Mouse (Mus musculus): ENCODE measurements at regions not wholly inside any gene's neighbourhood (a gene's known extent, or its start where the extent isn't known, plus 50 kb on each side); places are given as distances from the start of the nearest gene placed in this dataset.
"Not testable (repeated sequence)": the region's sequence is repeated elsewhere in the genome, so short reads cannot be mapped to it uniquely, and the experiment has no call there.

DNA sequence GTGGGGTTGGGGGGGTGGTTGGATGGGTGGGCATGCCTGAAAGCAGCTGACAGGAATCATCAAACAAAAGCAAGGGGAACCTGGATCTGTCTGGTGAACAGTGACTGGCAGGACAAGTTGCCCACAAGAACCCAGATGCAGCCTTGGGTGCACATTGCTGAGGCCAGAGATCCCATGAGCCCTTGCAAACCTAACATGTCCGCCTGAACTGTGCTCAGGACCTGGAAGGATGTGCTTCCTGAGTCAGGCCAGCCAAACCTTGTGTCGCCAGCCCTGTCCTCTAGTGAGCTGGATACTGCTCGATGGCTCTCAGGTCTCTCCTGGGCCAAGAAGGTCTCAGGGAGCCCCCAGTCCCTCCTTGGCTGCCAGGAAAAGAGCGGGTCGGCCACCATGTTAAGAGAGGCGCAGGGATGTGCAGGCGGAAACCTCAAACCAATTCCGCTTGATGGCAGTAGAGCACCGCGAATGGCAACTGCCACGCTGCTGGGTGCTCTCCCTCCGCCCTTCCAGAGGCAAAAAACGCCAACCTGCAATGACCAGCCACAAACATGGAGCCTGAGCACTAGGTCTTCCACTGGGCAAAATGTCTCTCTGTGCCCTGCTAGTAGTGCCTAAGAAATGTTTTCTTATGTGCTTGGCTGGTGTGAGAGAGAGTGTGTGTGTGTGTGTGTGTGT lies 140.2 kb downstream of the Pls3 start:
- intact Hi-C loops (cut with DNase I): not testable (repeated sequence)

DNA sequence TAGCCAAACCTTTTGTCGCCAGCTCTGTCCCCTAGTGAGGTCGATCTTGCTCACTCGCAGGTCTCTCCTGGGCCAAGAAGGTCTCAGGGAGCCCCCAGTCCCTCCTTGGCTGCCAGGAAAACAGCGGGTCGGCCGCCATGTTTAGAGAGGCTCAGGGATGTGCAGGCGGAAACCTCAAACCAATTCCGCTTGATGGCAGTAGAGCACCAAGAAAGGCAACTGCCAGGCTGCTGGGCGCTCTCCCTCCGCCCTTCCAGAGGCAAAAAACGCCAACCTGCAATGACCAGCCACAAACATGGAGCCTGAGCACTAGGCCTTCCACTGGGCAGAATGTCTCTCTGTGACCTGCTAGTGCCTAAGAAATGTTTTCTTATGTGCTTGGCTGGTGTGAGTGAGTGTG lies 141.3 kb downstream of the Pls3 start:
- peak in 1 of 2 experiments; percentile 86 for DNase-seq
- intact Hi-C loops (cut with DNase I): not testable (repeated sequence)

More for the DNA sequence above, 140.2 kb downstream of the Pls3 start:
- peak in 1 of 2 experiments; percentile 72 for DNase-seq

DNA sequence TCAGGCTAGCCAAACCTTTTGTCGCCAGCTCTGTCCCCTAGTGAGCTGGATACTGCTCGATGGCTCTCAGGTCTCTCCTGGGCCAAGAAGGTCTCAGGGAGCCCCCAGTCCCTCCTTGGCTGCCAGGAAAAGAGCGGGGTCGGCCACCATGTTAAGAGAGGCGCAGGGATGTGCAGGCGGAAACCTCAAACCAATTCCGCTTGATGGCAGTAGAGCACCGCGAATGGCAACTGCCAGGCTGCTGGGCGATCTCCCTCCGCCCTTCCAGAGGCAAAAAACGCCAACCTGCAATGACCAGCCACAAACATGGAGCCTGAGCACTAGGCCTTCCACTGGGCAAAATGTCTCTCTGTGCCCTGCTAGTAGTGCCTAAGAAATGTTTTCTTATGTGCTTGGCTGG lies 145.2 kb downstream of the Pls3 start:
- intact Hi-C loops (cut with DNase I): not testable (repeated sequence)
- peak in 1 of 2 experiments; percentile 60 for DNase-seq

DNA sequence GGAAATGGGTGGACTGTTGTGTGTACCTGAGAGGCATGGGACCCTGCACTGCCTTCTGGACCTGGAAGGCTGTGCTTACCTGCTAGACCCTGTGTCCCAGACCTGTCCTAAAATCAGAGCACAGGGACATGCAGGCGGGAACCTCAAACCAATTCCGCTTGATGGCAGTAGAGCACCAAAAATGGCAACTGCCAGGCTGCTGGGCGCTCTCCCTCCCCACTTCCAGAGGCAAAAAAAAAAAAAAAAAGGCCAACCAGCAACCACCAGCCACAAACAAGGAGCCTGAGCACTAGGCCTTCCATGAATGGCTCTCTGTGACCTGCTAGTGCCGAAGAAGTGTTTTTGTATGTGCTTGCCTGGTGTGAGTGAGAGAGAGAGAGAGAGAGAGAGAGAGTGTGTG lies 146.5 kb downstream of the Pls3 start:
- intact Hi-C loops (cut with DNase I): no loop called here
- peak in 1 of 2 experiments; percentile 37 for DNase-seq

DNA sequence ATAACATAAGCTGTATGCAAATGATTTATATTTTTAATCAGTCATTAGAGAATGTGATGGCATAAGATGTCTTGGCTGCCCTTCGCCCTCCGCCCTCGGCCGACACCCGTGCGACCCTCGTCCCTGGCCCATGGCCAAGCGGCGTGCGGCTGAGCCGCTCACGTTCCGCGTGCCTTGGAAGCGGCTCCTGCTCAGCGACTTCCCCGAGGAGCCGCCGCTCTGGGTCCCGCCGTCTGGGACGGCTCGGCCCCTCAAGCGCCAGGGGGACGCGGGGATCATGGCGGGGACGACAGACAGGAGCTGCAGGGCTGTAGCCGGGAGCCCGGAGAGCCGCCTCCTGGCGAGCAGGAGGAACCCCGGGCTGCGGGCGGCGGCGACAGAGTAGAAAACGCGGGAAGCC lies 145.5 kb upstream of the Rab39b start:
- DNase-seq; intact Hi-C loops (cut with DNase I): not testable (repeated sequence)

DNA sequence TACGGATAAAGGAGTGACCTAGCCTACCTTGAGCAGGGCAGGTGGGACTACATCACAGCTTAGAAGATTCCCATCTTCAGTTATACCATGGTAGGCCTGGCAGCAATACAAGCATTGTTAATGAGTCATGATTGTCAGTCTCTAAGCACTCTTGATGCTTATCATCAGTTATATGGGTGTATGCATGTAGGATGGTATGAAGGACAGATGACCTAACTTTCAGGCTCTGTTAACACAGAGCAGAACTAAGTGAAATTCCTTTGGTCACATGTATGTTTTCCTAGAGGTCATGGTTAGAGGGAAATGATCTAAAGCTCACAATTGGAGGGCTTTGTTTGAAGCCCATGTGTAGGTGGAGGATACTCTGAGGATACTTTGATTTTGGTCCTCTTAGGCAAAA lies 121.9 kb upstream of the Rab39b start:
- intact Hi-C loops (cut with DNase I): no loop called here
- no peak for DNase-seq

DNA sequence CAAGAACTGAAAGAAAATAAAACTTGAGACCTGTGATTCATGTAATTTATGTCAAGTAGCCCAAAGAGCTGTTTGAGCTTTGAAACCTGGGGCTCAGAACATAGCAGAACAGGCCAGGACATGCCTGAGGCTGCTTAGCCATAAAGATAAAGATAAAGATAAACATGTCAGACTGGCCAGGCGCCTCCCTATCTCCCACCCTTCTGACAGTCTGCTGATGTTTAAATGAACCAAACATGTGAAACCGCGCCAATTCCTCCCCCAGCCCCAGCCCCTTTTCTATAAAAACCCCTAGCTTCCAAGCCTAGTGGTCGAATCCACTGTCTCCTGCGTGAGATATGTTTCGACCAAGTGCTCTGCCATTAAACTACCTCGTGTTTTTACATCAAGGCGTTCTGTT lies 97.2 kb upstream of the Rab39b start:
- intact Hi-C loops (cut with DNase I): loop anchor here (10.0 kb wide), 2 partner anchors 150 to 200 kb away; partner anchors contain the start of gene Pls3
- not testable (repeated sequence) for DNase-seq

DNA sequence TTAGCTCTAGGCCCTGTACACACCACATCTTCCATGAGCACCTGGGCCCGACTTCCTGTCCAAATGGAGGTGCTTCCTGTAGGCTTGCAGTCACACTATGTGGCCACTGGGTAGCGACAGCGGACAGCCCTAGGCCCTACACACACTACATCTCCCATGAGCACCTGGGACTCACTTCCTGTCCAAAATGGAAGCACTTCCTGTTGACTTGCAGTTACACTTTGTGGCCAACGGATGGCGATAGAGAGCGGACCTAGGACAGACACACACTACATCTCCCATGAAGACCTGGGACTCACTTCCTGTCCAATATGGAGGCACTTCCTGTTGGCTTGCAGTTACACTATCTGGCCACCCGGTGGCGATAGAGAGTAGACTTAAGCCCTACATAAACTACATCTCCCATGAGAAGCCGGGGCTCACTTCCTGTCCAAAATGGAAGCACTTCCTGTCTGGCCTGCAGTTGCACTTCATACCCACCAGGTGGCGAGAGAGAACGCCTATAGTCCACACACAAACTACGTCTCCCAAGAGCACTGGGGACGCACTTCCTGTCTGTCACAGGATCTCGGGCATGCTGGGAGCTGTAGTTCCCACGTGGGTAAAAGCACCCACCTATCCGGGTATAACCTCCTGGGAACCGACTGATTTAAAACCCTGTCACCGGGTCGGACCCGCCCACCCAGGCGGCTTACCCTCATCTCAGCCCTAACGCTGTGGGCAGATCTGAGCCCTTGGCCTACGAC lies 96.1 kb upstream of the Rab39b start:
- intact Hi-C loops (cut with DNase I): loop anchor here (2.0 to 10.0 kb wide), 3 partner anchors 149 to 527 kb away; partner anchors contain the start of gene Pls3
- DNase-seq: peak; percentile 87 to 88

DNA sequence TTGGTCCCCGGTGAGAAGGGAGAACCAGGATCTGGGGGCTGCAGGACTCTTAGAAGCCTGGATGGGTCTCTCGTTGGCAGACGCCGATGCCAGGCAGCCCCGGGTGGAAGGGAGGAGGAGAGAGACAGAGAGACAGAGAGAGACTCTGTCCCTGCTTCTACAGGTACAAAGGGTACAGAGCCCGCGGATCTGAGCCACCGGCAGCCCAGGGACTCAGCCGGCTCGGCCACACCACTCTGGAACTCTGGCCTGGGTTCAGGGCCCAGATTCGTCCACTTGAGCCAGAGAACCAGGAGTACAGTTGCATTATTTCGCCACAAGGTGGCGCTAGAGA lies 95.5 kb upstream of the Rab39b start:
- no peak for DNase-seq
- intact Hi-C loops (cut with DNase I): loop anchor here (2.0 to 10.0 kb wide), 3 partner anchors 149 to 527 kb away; partner anchors contain the start of gene Pls3

DNA sequence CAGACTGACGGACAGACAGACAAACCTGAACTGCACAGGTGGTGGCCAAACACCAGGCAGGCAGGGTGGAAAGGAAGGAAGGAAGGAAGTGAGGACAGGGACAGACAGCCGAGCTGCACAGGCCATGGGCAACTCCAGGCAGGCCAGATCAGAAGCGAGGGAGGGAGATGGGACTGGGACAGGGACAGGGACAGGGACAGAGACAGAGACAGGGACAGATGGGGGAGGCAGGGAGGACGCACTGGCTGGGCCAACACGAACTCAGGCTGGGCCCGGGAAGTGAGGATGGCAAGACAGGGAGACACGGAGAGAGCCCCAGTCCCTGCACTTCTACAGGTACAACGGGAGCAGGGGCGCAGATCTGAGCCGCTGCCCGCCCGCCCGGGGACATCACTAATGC lies 94.9 kb upstream of the Rab39b start:
- intact Hi-C loops (cut with DNase I): loop anchor here (2.0 to 10.0 kb wide), 3 partner anchors 148 to 528 kb away; partner anchors contain the start of gene Pls3
- DNase-seq: peak; percentile 2 to 3

DNA sequence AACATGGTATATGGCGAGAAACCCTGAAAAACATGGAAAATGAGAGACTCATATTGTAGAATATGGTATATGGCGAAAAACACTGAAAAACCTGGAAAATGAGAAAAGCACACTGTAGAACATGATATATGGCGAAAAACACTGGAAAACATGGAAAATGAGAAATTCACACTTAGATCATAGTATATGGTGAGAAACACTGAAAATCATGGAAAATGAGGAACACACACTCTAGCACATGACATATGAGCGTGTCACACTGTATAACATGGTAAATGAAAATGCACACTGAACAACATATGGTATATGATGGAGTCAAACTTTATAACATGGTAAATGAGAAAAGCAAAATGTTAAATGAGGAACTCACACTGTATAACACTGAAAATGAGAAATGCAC lies 89.6 kb upstream of the Rab39b start:
- intact Hi-C loops (cut with DNase I): no loop called here
- no peak for DNase-seq

DNA sequence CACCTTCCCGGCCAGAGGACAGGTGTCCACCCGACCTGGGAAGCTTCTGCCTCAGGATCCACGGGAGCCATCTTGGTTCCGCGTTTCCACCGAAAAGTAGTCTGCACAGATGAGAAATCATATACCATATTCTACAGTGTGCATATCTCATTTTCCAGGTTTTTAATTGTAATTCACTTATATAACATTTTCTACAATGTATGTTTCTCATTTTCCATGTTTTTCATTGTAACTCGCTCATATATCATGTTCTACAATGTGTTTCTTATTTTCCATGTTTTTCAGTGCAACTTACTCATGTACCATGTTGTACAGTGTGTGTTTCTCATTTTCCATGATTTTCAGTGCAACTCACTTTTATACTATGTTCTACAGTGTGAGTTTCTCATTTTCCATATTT lies 65.4 kb upstream of the Rab39b start:
- intact Hi-C loops (cut with DNase I): no loop called here

More for the DNA sequence above, 65.4 kb upstream of the Rab39b start:
- no peak for DNase-seq
